Mouse (Mus musculus): Measurements from ENCODE around the gene Otulin. TPM values are rescaled to one million over a fixed set of nuclear protein-coding genes. Genes with fewer than 3 reads are reported as not detected.

Otulin gene
- 10 to 100 TPM; 21.1 to 24.9 (median 21.9) TPM for total RNA-seq (2022)

GRCm38 (mm10) chr15:27630601-27631383 lies at the start of gene Otulin:
Otulin (minus strand) TSS chr15:27630693.
- peak; percentile 96 for DNase-seq (ENCODE audit: low spot score in 2 of 2)

GRCm38 (mm10) chr15:27678511-27678910 lies 48.0 kb upstream of the Otulin start:
- no peak for DNase-seq (ENCODE audit: low spot score in 2 of 2)

GRCm38 (mm10) chr15:27677801-27678200 lies 47.3 kb upstream of the Otulin start:
- DNase-seq (ENCODE audit: low spot score in 2 of 2): no peak

DNA sequence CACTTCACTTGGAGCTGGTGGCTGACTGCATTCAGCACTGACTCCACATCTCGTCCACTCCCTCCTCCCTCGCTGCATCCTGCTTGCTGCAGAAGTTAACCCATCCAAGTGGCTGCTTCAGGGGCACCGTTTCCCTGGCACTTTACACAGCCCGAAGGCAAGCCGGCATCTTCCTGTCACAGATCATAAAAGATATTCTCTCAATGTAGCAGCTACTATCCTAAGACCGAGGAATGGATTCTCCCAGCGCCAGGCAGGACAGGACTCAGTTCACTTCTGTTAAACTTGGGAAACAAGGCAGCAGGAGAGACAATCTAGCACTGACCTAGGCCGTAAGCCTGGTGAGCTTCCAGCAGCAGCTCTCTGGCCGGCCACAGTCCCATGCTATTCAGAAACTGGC lies 45.7 kb upstream of the Otulin start:
- DNase-seq (ENCODE audit: low spot score in 2 of 2): no peak

DNA sequence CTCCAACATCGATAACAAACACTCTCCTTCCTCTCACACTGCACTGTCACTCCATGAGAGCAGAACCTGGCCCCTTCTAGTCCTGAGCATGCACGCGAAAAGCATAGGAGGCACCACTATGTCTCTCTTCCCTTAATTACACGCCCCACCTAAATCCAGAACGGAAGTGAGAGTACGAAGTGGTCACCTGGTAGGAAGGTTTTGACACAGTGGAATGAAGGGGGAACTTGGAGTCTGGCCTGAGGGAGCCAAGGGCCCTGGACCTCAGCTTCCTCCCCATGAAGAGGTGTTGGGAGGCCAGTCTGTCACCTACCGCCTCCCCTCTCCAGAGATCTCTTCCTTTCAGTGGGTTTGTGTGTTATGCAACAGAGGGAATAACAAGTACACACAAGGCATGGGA lies 44.6 kb upstream of the Otulin start:
- no peak for DNase-seq (ENCODE audit: low spot score in 2 of 2)

- no peak for DNase-seq (ENCODE audit: low spot score in 2 of 2)
Observed at GRCm38 (mm10) chr15:27674041-27674440, 43.5 kb upstream of the Otulin start.

DNA sequence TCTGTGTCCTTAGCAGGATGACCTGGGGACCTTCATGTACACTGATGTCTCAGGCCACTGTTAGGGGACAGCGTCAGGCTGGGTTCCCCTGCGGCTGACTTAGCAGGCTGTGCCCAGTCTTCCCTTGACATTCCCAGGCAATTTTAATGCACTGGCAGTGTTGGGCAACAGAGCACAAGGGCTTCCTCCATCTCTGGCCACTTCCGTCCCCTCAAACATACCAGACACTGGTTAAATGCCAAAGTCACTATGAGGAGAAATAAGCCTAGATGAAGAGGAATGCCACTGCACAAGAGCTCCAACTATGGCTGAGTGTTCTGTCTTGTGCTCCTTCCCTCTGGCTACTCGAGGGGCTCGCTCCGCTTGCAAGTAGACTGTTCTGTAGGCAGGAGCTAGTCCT lies 42.7 kb upstream of the Otulin start:
- DNase-seq (ENCODE audit: low spot score in 2 of 2): no peak

- no peak for DNase-seq (ENCODE audit: low spot score in 2 of 2)
Observed at GRCm38 (mm10) chr15:27672259-27672658, 41.8 kb upstream of the Otulin start.

GRCm38 (mm10) chr15:27671612-27672245 lies 41.2 kb upstream of the Otulin start:
- DNase-seq (ENCODE audit: low spot score in 2 of 2): no peak

- DNase-seq (ENCODE audit: low spot score in 2 of 2): no peak
Observed at GRCm38 (mm10) chr15:27670708-27671107, 40.2 kb upstream of the Otulin start.

DNA sequence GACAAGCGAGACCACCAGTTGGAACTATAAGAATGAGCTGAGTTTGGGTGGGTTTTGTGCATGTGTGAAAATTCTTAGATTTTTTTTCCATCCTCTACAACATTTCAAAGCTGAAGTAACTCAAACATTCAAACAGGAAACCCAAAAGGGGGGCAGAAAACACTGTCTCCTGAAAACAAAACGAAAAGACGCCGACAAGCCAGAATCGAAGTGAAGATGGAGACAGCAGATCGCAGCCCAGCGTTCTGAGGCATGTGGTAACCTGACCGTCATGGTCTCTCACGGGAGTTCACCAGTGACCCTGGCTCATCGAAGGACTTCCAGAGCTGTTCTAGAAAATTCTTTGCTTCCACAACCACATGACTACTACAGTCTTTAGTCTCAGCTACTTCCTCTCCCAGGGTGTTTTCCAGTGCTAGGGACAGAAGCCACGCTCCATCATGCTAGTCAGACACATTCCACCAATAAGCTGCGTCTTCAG lies 39.5 kb upstream of the Otulin start:
- DNase-seq (ENCODE audit: low spot score in 2 of 2): no peak

GRCm38 (mm10) chr15:27669276-27669675 lies 38.8 kb upstream of the Otulin start:
- peak in 1 of 2 experiments; percentile 76 for DNase-seq (ENCODE audit: low spot score in 2 of 2)

DNA sequence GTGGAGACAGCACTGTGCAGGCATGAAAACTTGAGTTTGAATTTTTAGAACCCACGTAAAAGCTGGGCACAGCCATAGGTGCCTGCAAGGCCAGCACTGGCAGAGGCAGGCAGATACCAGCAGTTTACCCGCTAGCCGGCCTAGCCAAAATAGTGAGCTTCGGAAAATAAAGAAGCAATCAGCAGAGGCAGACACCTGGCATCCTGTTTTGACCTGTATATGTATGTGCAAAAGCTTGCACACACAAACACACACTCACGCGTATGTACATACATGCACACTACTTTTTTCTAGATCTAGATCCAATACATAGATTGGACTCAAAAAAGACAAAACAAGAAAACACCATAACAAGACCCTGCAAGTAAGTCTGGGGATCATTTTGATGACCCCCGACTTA lies 38.1 kb upstream of the Otulin start:
- no peak for DNase-seq (ENCODE audit: low spot score in 2 of 2)

DNA sequence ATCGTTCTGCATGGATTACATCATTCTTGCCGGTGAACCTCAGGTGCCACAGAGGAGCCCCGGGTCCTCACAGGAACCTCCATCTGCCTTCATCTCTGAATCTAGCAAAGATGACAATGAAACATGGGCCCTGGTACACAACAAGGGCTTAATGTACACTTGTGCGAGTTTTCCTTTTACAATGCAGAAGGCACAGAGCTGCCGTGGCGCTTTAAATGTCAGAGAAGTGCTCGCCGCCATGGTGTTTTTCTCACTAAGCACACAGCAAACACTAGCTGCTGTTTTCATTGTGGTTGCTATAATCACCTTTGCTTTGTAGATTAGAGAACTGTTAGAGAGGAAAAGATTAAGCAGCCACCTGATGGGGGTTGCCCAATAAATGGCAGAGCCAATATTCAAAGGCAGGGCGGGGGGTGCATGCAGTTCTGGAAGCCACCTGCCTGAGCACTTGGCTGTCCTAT lies 37.5 kb upstream of the Otulin start:
- DNase-seq (ENCODE audit: low spot score in 2 of 2): no peak

DNA sequence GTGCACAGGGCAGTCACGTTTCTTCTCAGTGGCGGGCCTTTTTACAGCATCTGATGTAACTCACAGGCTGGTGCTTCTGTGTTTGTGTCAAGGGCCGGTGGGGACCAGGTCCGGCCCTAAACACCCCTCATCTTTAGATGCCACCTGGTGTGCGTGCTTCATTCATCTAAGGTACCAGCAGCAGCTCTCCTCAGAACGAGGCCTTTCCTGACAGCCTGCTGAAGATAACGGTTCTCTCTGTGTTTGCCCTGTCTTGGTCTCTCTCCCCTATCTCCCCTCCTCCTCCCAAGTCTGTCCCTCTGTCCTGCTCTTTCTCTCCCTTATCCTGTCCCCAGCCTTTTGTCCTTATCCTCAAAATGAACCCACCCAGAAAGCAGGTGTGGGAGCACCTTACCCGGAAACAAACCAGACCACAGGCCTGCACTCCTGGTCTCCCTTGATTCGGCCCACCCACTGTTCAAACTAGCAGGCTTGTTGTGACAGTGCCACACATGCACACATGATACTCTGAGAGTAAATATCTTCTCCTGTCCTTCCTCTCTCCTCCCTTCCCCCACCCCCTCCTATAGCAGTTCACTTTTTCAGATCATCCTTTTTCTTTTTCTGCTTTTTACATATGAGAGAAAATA lies 36.5 kb upstream of the Otulin start:
- DNase-seq (ENCODE audit: low spot score in 2 of 2): no peak

DNA sequence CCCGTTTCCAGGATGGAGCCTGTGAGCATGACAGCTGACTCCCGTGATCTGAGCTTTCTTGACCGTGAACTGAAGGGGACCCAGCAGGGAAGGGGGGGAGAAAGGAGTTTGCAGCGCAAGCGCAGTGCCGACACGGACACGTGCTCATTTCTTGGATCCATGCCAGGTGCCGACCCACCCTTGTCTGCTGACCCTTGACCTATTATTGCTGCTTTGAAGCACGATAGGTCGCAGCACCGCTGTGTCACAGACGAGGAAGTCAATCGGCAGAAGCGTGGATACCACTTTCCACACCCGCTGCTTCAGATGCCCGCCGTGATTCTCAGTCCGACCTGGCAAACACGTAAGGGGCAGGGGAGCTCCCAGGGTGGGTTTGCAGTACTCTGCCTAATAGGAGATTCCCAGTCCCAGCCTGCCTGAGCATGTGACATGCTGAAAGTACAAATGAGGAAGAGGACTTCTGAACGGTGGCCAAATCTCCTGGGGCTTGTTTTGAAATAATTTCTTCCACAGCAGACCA lies 35.0 kb upstream of the Otulin start:
- no peak for DNase-seq (ENCODE audit: low spot score in 2 of 2)

DNA sequence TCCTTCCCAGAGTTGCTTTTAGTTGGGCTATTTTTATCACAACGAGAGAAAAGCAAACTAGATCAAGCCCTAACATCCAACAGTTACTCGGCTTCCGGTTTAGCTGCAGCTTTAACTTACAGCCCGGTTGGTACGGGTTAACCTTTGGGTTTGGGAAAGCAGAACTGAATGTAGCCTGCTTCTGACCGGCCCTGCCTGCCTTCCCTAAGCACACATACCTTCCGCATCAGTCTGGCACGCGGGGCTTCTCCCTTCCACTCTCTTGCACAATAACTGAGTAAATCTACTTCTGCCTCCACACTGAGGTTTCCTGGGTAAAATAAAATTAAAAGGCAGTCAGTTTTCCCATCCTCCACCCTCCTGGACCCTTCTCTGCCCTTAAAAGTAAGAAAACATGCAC lies 33.6 kb upstream of the Otulin start:
- no peak for DNase-seq (ENCODE audit: low spot score in 2 of 2)

DNA sequence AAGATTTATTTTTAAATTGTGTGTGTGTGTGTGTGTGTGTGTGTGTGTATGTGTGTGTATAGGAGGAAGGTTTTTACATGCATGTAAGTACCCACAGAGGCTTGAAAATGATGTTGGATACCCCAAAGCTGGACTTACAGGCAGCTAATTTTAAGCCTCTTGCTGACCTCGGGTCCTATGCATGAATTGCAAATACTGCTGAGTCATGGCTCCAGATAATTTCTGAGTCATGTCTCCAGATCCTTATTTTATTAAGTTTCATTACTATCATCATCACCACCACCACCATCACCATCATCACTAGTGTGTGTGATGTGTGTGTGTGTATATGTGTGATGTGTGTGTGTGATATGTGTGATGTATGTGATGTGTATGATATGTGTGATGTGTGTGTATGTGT lies 32.2 kb upstream of the Otulin start:
- no peak for DNase-seq (ENCODE audit: low spot score in 2 of 2)

DNA sequence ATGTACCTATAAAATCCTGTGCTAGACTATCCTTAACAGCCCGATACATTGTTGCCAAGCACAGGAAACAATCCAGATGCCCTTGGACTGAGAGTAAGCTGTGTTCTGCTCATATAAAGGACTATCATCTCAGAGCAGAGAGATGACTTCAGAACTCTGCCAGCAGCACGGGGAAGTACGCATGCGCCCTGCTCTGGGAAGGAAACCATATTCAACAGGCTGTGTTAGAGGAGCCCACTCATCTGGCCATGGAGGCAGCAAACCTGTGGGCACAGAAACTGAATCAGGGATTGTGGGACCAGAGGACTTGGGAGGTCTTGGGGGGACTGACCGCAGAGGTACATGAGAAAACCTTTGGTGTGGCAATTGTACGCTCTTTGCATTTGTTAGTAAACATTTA lies 31.2 kb upstream of the Otulin start:
- DNase-seq (ENCODE audit: low spot score in 2 of 2): no peak

GRCm38 (mm10) chr15:27659592-27660244 lies 29.2 kb upstream of the Otulin start:
- peak; percentile 70 to 89 for DNase-seq (ENCODE audit: low spot score in 2 of 2)

DNA sequence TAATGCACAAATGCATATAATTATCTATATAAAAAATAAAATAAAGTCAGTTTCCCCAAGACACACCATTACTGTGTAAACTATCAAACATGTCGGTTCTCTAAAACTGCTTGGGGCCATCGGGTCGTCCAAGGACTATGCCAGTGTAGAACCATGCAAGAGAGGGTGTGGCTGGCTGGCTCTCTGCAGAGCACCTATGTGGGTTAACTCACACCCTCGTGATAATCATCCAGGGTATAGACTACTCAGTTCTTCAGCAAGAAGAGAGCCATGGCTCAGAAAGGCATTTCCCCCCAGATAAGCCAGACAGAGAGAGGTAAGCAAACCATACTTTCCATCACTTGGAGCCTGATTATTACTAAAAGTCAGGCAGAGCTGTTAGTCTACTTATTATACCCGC lies 28.6 kb upstream of the Otulin start:
- DNase-seq (ENCODE audit: low spot score in 2 of 2): no peak

- no peak for DNase-seq (ENCODE audit: low spot score in 2 of 2)
Observed at GRCm38 (mm10) chr15:27658356-27658755, 27.9 kb upstream of the Otulin start.

Measured in left cerebral cortex, adult 8-10 months (tissue).